Mouse (Mus musculus): ENCODE results near the gene Usp13.

Usp13 gene

GRCm38 (mm10) chr3:32939802-32940501 lies 122.6 kb downstream of the Usp13 start:
- DNase-seq (ENCODE audit: low spot score): peak; percentile 15

GRCm38 (mm10) chr3:32947486-32947885 lies 130.1 kb downstream of the Usp13 start:
- no peak for DNase-seq (ENCODE audit: low spot score)

- no peak for DNase-seq (ENCODE audit: low spot score)
Observed at GRCm38 (mm10) chr3:32951382-32951781, 134.0 kb downstream of the Usp13 start.

GRCm38 (mm10) chr3:32961494-32961893 lies 144.1 kb downstream of the Usp13 start:
- no peak for DNase-seq (ENCODE audit: low spot score)

GRCm38 (mm10) chr3:32965528-32965927 lies 148.2 kb downstream of the Usp13 start:
- no peak for DNase-seq (ENCODE audit: low spot score)

- no peak for DNase-seq (ENCODE audit: low spot score)
Observed at GRCm38 (mm10) chr3:32968671-32969425, 151.5 kb downstream of the Usp13 start.

- DNase-seq (ENCODE audit: low spot score): no peak
Observed at GRCm38 (mm10) chr3:32970257-32970656, 152.9 kb downstream of the Usp13 start.

GRCm38 (mm10) chr3:32979238-32979637 lies 161.9 kb downstream of the Usp13 start:
- no peak for DNase-seq (ENCODE audit: low spot score)

- DNase-seq (ENCODE audit: low spot score): no peak
Observed at GRCm38 (mm10) chr3:32979981-32980380, 162.6 kb downstream of the Usp13 start.

GRCm38 (mm10) chr3:32985141-32985540 lies 167.8 kb downstream of the Usp13 start:
- no peak for DNase-seq (ENCODE audit: low spot score)
